8 mouse cellular contexts compared by ENCODE assay signal in genomic region chr14:31017854-31018253, GRCm38 (mm10). TPM values are rescaled to one million over a fixed set of nuclear protein-coding genes. Genes with fewer than 3 reads are reported as not detected.
A peak's percentile ranks its signal among the peaks of the same experiment; 100 is the strongest.
DNase-seq lines count a peak whose midpoint lies in the region; ATAC-seq lines count a peak whose summit lies in the region.

No protein-coding gene starts in this region.

- peaks cover 51% of the 10 kb centered on the region for H3K36me3 ChIP-seq in lung, embryonic 15.5 days
- peaks cover 61% of the 10 kb centered on the region for H3K36me3 ChIP-seq in liver, embryonic 15.5 days (replicated peaks)
- H3K36me3 ChIP-seq in splenic B cell, adult 2 months (ENCODE audit: control insufficient read depth, insufficient read depth, low read length, poor library complexity, severe bottlenecking): peaks cover 21% of the 10 kb centered on the region

- 0% methylated on average over 2 of the region's 2 CpGs for WGBS in lung, embryonic 15.5 days
- WGBS in liver, embryonic 15.5 days (ENCODE audit: insufficient replicate concordance): 0% methylated on average over 2 of the region's 2 CpGs

- H3K27me3 ChIP-seq in lung, embryonic 15.5 days: no peaks in the 10 kb centered on the region
- no peaks in the 10 kb centered on the region for H3K27me3 ChIP-seq in liver, embryonic 15.5 days
- H3K27me3 ChIP-seq in splenic B cell, adult 2 months (ENCODE audit: control insufficient read depth, insufficient read depth, low read length, poor library complexity, severe bottlenecking): no peaks in the 10 kb centered on the region

- no peak for DNase-seq in lung, postnatal 14 days
- peak; percentile 12 to 25 for DNase-seq in heart, postnatal 10 days
- peak; percentile 61 for DNase-seq in splenic B cell, adult 2 months (ENCODE audit: low read depth, low spot score)
- no peak for DNase-seq in cerebellum, adult 18-20 months
- DNase-seq in left cerebral cortex, adult 8-10 months (ENCODE audit: low spot score in 2 of 2): no peak

- no peak overlapping the region for H3K27ac ChIP-seq in lung, embryonic 15.5 days
- H3K27ac ChIP-seq in brown adipose tissue, adult 24 weeks (replicated peaks; ENCODE audit: low read depth, low read length): no peak overlapping the region
- H3K27ac ChIP-seq in liver, embryonic 15.5 days (replicated peaks): peak overlapping the region; percentile 98

- H3K9me3 ChIP-seq in lung, embryonic 15.5 days: no peaks in the 10 kb centered on the region
- no peaks in the 10 kb centered on the region for H3K9me3 ChIP-seq in liver, embryonic 15.5 days (replicated peaks)

- H3K4me1 ChIP-seq in lung, embryonic 15.5 days: peaks cover 21% of the 10 kb centered on the region
- H3K4me1 ChIP-seq in brown adipose tissue, adult 24 weeks (ENCODE audit: control insufficient read depth, insufficient read depth, insufficient read length, low read length): peaks cover 6% of the 10 kb centered on the region; the same call in 1 of the 2 replicates
- H3K4me1 ChIP-seq in liver, embryonic 15.5 days (replicated peaks): peaks cover 56% of the 10 kb centered on the region

- H3K4me3 ChIP-seq in lung, embryonic 15.5 days: peak overlapping the region; percentile 74
- H3K4me3 ChIP-seq in brown adipose tissue, adult 24 weeks (ENCODE audit: insufficient read depth, low read depth, low read length): peak overlapping the region; percentile 84
- H3K4me3 ChIP-seq in liver, embryonic 15.5 days (replicated peaks): peak overlapping the region; percentile 68

- H3K4me2 ChIP-seq in lung, embryonic 15.5 days: peak overlapping the region; percentile 68
- H3K4me2 ChIP-seq in liver, embryonic 15.5 days: peak overlapping the region; percentile 91

- ATAC-seq in lung, embryonic 15.5 days (ENCODE audit: borderline replicate concordance, extremely low read depth, low FRiP score, low TSS enrichment): no peak
- no peak for ATAC-seq in liver, embryonic 15.5 days (ENCODE audit: insufficient read depth)

- intact Hi-C loops in heart, postnatal 10 days (cut with DNase I): no loop called here

- H3K9ac ChIP-seq in lung, embryonic 15.5 days: peak overlapping the region; percentile 96
- peak overlapping the region; percentile 93 for H3K9ac ChIP-seq in liver, embryonic 15.5 days

RNA-seq across cellular contexts. Expression of gene Pbrm1, which starts 1.1 kb away (rescaled TPM):
- polyA plus RNA-seq in lung, embryonic 15.5 days (2015; fragmentation: Nextera tagmentation; extraction: Ambion mirVana): 131 and 140 TPM in 2 replicates
- polyA plus RNA-seq in brown adipose tissue, adult 24 weeks (2012; ENCODE audit: insufficient read depth, insufficient read length, missing spikeins): 12.9 and 19.0 TPM in 2 replicates
- total RNA-seq in heart, postnatal 10 days (2021): 10 to 100 TPM; 78.8 to 82.5 TPM
- polyA plus RNA-seq in liver, embryonic 15.5 days (2015; fragmentation: Nextera tagmentation; extraction: Ambion mirVana): 53.3 and 55.6 TPM in 2 replicates
- 10 to 100 TPM; 51.1 to 56.1 (median 52.0) TPM for total RNA-seq in left cerebral cortex, adult 8-10 months (2022)

RNA-seq across cellular contexts. Expression of gene Gnl3, which starts 1.1 kb away (rescaled TPM):
- polyA plus RNA-seq in lung, embryonic 15.5 days (2015; fragmentation: Nextera tagmentation; extraction: Ambion mirVana): 81.4 and 89.4 TPM in 2 replicates
- 25.5 and 43.9 TPM in 2 replicates for polyA plus RNA-seq in brown adipose tissue, adult 24 weeks (2012; ENCODE audit: insufficient read depth, insufficient read length, missing spikeins)
- total RNA-seq in heart, postnatal 10 days (2021): 10 to 100 TPM; 28.2 to 31.4 TPM
- polyA plus RNA-seq in liver, embryonic 15.5 days (2015; fragmentation: Nextera tagmentation; extraction: Ambion mirVana): 63.6 and 63.9 TPM in 2 replicates
- total RNA-seq in left cerebral cortex, adult 8-10 months (2022): 10 to 100 TPM; 43.5 to 58.8 (median 49.6) TPM

RNA-seq across cellular contexts. Expression of gene Spcs1, which starts 16.4 kb away (rescaled TPM):
- 399 and 416 TPM in 2 replicates for polyA plus RNA-seq in lung, embryonic 15.5 days (2015; fragmentation: Nextera tagmentation; extraction: Ambion mirVana)
- polyA plus RNA-seq in brown adipose tissue, adult 24 weeks (2012; ENCODE audit: insufficient read depth, insufficient read length, missing spikeins): 153 and 202 TPM in 2 replicates
- total RNA-seq in heart, postnatal 10 days (2021): 100 to 1,000 TPM; 177 to 181 TPM
- polyA plus RNA-seq in liver, embryonic 15.5 days (2015; fragmentation: Nextera tagmentation; extraction: Ambion mirVana): 230 and 264 TPM in 2 replicates
- total RNA-seq in left cerebral cortex, adult 8-10 months (2022): 100 to 1,000 TPM; 166 to 179 (median 173) TPM

RNA-seq across cellular contexts. Expression of gene Glt8d1, which starts 16.7 kb away (rescaled TPM):
- polyA plus RNA-seq in lung, embryonic 15.5 days (2015; fragmentation: Nextera tagmentation; extraction: Ambion mirVana): 67.0 and 70.1 TPM in 2 replicates
- 12.4 and 13.8 TPM in 2 replicates for polyA plus RNA-seq in brown adipose tissue, adult 24 weeks (2012; ENCODE audit: insufficient read depth, insufficient read length, missing spikeins)
- 10 to 100 TPM; 26.6 to 32.1 TPM for total RNA-seq in heart, postnatal 10 days (2021)
- 15.1 and 17.1 TPM in 2 replicates for polyA plus RNA-seq in liver, embryonic 15.5 days (2015; fragmentation: Nextera tagmentation; extraction: Ambion mirVana)
- 10 to 100 TPM; 30.9 to 38.6 (median 32.5) TPM for total RNA-seq in left cerebral cortex, adult 8-10 months (2022)

Comparison
In these comparisons a context has a peak if more than half of its experiments do, and no peak if none do; other contexts are left out.
1. DNase-seq: peak in heart, postnatal 10 days (2 of 2) and splenic B cell, adult 2 months (single experiment); none in lung, postnatal 14 days (single experiment), cerebellum, adult 18-20 months (0 of 2) and left cerebral cortex, adult 8-10 months (0 of 2).
2. Peak in every context shown above with its lines, with median percentiles within 50 percentile points of each other: H3K4me3 ChIP-seq.